Mouse (Mus musculus): ENCODE measurements around the gene Cyp1a2.

Cyp1a2 gene

DNA sequence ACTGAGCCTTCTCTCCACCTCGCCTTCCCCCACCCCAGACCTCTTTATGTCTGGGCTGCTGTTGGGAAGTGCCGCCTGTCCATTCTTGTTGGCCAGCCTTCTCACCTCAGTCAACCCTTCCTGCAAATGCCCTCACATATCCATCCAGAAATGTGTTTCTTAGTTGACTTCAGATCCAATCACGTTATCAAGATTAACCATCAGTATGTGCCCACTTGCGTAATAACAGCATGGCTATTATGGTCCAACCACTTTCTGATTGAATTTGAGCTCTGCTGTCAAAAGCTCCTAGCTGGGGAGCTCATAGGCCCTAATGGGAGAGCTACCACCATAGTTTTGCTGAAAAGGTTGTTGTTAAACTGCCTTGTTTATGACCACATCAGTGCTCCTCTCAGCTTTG is 12.5 kb downstream of the Cyp1a2 start:
- DNase-seq, result no peak

GRCm38 (mm10) chr9:57669566-57669965 is 13.9 kb downstream of the Cyp1a2 start:
- DNase-seq, result no peak

DNA sequence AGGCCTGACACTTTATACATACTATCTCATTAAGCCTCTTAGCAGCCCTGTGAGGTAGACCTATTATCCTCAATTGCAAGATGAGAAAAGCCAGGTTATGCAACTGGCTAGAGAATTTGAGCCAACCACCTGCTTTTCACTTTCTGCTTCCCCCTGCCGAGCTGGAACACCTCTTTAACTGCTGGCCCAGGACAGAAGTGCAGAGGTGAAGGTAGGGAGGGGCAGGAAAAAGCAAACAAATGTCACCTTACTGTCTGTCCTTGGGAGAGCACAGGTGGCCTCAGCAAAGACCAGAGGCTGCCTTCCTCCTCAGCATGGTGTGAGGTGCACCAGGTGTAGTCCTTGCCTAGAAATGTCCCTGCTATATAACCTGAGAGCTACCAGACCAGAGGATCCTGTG is 15.2 kb downstream of the Cyp1a2 start:
- no peak for DNase-seq

GRCm38 (mm10) chr9:57667817-57668216 is 15.7 kb downstream of the Cyp1a2 start:
- DNase-seq, result no peak

GRCm38 (mm10) chr9:57667136-57667535 is 16.4 kb downstream of the Cyp1a2 start:
- DNase-seq, result no peak

- DNase-seq, result no peak
Observed at GRCm38 (mm10) chr9:57666536-57666935, 17.0 kb downstream of the Cyp1a2 start.

DNA sequence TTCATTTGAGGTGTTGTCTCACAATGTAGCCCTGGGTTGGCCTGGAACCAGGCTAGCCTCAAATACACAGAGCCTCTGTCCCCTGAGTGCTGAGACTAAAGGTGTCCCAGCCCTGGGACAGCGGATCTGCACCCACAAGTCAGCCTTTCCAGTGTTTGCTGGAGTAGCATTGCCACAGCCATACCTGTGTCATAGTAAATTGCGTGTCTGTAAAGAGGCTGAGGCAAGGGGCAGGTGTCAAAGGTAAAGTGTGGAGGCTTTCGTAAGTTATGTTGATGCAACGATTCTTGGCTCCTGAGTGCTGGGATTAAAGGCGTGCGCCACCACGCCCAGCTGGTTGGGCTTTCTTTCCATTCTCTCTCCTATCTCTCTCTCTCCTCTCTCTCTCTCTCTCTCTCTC is 18.9 kb downstream of the Cyp1a2 start:
- DNase-seq, result no peak

- DNase-seq, result no peak
Observed at GRCm38 (mm10) chr9:57661552-57661951, 22.0 kb downstream of the Cyp1a2 start.

GRCm38 (mm10) chr9:57660501-57660900 is 23.0 kb downstream of the Cyp1a2 start:
- no peak for DNase-seq

DNA sequence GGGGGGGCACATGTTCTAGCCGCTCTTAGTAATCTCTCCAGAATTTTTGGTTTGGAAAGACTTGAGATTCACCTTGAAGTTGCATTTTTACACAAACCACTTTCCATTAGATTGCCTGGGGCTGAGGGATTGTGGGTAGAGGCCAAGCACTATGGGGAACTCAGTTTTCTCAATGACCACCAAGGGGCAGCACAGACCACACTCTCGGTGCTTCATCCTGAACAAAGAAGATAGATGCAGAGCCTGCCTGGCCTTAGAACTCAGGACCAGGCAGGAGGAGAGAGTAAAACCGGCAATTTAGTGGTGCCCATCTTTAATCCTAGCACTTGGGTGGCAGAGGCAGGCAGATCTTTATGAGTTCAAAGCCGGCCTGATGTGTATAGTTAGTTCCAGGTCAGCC is 23.7 kb downstream of the Cyp1a2 start:
- DNase-seq, result peak; percentile 76 to 81

- DNase-seq, result peak in 1 of 2 experiments; percentile 24
Observed at GRCm38 (mm10) chr9:57658970-57659369, 24.5 kb downstream of the Cyp1a2 start.

DNA sequence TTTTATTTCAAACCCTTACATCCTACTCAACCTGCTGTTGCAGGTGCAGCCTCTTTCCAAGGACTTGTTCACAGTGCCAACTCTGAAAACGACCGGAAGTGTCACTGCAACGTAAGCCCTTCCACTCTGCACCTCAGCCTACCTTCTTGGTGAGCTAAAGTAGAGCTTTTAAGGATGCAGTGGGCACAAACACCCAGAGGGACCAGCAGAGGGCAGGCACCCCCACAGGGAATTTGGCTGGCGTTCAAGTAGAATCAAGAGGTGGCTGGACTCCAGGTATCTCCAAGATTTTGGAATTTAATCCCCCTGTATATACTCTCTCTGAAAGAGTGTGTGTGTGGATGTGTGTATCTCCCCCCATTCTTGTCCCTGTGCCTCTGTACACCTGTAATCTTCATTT is 25.7 kb downstream of the Cyp1a2 start:
- no peak for DNase-seq

DNA sequence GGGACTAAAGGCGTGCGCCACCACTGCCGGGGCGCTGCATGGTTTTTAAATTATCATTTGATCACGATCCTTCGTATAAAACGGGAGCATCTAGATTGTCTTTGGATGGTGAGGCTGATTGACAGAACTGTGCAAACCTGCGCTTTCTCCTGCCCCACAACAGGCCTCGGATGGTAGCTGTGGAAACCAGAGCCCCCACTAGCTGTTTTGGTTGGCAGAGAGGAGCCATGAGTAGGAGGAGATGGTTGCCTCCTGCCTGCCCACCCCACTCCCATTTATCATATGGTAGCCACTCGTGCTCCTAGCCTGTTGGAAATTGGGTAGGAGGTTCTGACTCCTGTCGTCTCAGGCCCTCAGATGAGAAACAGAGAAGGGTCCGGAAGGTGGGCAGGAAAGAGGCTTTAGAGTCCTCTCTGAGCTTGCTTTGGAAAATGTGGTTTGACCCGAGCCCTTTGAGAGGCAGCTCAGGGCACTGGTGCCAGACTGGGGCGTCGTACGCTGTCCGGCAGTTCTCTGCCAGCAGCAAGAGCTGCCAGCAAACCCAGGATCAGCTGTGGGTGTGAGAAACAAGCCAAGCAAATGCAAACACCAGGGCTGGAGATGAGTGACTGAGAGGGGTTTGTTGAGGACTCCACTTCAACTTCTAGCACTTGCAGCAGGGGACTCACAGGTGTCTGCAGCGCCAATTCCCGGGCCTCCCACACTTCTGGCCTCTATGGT is 26.7 kb downstream of the Cyp1a2 start:
- no peak for DNase-seq

DNA sequence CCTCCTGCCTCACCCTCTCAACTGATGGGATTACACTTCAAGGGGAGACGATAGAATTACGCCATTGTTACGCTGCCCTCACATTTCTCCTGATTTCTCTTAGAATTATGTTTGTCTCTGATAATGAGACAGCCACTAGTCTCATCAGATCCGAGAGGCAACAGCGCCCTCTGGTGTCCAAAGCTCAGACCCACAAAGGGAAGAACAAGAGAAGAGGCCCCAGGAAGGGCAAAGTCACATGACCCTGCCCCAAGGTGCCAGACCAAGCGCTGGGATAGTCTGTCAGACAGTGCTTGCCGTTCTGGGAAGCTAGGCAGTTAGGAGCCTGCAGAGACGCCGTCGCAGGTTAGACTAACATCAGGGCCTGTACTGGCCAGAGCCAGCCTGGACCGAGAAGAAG is 27.8 kb downstream of the Cyp1a2 start:
- peak; percentile 97 to 98 for DNase-seq

- no peak for DNase-seq
Observed at GRCm38 (mm10) chr9:57654966-57655365, 28.5 kb downstream of the Cyp1a2 start.

DNA sequence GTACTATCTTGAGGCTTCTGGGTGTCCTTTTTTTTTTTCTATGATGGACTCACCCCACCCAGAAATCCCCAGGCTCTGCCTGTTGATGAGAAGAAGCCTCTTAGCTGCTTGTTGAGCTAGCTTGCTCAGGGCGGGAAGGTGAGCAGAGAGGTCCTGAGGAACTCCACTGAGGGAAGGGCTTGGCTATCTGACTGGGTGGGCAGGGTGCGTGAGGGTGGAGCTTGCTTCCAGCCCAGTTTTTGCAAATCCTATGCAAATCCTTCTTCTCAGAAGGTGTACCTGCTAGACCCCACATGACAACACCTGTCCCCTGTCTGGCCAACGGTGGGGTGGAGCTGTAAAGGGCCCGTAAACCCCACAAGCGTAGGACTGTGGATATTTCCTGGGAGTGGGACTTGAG is 30.2 kb downstream of the Cyp1a2 start, which contains the start of gene Csk:
Gene Csk, minus strand, starts transcription at position 349 of the 400 bp plus-strand sequence.
- DNase-seq, result peak in 1 of 2 experiments; percentile 22

DNA sequence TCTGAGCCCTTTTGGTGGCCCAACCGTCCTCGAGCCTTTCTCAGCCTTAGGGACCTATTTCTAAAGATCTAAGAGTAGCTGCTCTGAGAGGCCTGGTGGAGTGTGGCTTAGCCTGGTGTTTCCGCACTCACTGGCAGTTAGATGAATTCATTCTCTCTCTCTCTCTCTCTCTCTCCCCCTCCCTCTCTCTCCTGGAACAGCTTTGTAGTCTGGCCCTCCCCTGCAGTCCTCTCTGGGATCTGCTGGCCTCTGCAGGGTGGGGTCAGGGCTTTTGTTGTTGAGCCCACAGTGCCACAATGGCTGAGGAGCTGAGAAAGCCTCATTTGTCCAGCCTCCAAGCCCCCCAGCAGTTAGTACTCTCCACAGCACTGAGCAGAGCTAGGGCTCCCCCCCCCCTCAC is 30.6 kb downstream of the Cyp1a2 start:
- DNase-seq, result no peak

GRCm38 (mm10) chr9:57652351-57652750 is 31.2 kb downstream of the Cyp1a2 start:
- DNase-seq, result peak in 1 of 2 experiments; percentile 38

GRCm38 (mm10) chr9:57650786-57651311 is 32.7 kb downstream of the Cyp1a2 start:
- DNase-seq, result peak; percentile 73 to 79

- no peak for DNase-seq
Observed at GRCm38 (mm10) chr9:57650130-57650785, 33.2 kb downstream of the Cyp1a2 start.

DNA sequence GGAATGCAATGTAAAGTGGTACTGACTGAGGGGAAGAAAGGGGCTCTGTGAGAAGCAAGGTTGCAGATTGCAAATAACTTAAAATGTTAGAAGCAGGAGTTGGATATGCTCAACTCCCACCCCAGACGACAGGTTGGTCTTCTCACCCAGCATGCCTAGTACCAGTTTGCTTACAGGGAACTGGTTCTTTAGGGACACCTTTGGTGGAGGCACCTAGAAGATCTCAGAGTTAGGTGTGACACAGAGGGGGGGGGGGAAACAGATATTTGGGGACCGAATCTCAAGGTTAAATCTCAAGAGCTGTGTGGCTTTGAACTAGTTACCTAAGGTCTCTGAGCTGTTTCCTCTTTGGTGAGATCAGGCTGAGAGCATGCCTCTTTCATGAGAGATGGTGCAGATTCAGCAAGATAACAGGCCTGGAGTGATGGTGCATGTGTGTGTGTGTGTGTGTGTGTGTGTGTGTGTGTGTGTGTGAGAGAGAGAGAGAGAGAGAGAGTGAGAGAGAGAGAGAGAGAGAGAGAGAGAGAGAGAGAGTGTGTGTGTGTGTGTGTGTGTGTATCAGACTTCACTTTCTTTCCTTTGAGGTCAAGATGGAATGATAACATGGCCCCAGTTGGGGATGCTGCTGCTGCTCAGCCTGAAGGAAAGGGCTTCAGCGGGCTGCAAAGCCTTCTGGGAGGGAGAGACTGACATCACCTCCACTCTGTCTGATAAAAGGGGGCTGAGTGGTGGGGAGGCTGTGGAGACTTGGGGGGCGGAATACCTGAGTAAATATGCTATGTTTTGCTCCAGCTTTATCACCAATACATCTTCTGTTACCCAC is 36.0 kb downstream of the Cyp1a2 start:
- DNase-seq, result no peak

GRCm38 (mm10) chr9:57646551-57647103 is 36.9 kb downstream of the Cyp1a2 start:
- peak; percentile 53 to 56 for DNase-seq

All from B cell, adult 2 months (primary cell).